Mouse (Mus musculus) MEL (cell line): ENCODE results near the gene Cdk7. TPM values are rescaled to one million over a fixed set of nuclear protein-coding genes. Genes with fewer than 3 reads are reported as not detected.

Source experiments
- DNase-seq: peaks from one replicate; pipeline ENCODE4 v3.0.0; 2011; ENCODE audit warnings: low read depth, low spot score
- H3K27ac ChIP-seq: 2 replicates; pipeline ENCODE4 v1.5.1; 2012; ENCODE audit warnings: low read depth, mild to moderate bottlenecking, control low read depth, low read length, moderate library complexity; ENCODE audit not compliant: control insufficient read depth
- H3K27me3 ChIP-seq, 2 experiments: fragments of 150-350 bp in 1 of 2; sonication (generic) in 1 of 2; 2 replicates each; pipeline ENCODE4 v1.6.1; 2012; ENCODE audit warnings: low read length in 2 of 2, mild to moderate bottlenecking in 2 of 2, improper control_type of control experiment in 1 of 2, moderate library complexity in 1 of 2; ENCODE audit not compliant: insufficient read depth in 2 of 2, control insufficient read depth in 1 of 2
- H3K36me3 ChIP-seq, 2 experiments: 2 replicates each; pipeline ENCODE4 v1.6.1; 2012 to 2014; ENCODE audit warnings: low read length in 2 of 2, improper control_type of control experiment in 1 of 2, inconsistent platforms in 1 of 2, mild to moderate bottlenecking in 1 of 2; ENCODE audit not compliant: insufficient read depth in 2 of 2, control insufficient read depth in 1 of 2
- H3K4me1 ChIP-seq, 2 experiments: fragments of 150-350 bp in 1 of 2; sonication (generic) in 1 of 2; 2 replicates each; pipeline ENCODE4 v1.6.1; 2012; ENCODE audit warnings: low read length in 2 of 2, improper control_type of control experiment in 1 of 2, mild to moderate bottlenecking in 1 of 2; ENCODE audit not compliant: insufficient read depth in 2 of 2, control insufficient read depth in 1 of 2
- H3K4me3 ChIP-seq, 2 experiments: fragments of 150-350 bp in 1 of 2; sonication (generic) in 1 of 2; 2 replicates each; pipeline ENCODE4 v1.5.1; 2012; ENCODE audit warnings: low read depth in 2 of 2, low read length in 2 of 2, mild to moderate bottlenecking in 2 of 2, moderate library complexity in 2 of 2, control low read depth in 1 of 2, improper control_type of control experiment in 1 of 2; ENCODE audit not compliant: control insufficient read depth in 1 of 2, insufficient read depth in 1 of 2
- H3K79me2 ChIP-seq: 2 replicates; pipeline ENCODE4 v1.6.1; 2012; ENCODE audit warnings: mild to moderate bottlenecking, low read length, moderate library complexity; ENCODE audit not compliant: control insufficient read depth, poor library complexity, insufficient read depth
- H3K9ac ChIP-seq: 2 replicates; pipeline ENCODE4 v1.6.1; 2012; ENCODE audit warnings: low read depth, mild to moderate bottlenecking, control low read depth, low read length, moderate library complexity; ENCODE audit not compliant: control insufficient read depth, poor library complexity, severe bottlenecking
- H3K9me3 ChIP-seq: fragments of 150-350 bp; sonication (generic); replicated peaks from 2 replicates; pipeline ENCODE4 v1.6.1; 2012; ENCODE audit warnings: mild to moderate bottlenecking, low read length, improper control_type of control experiment, moderate library complexity; ENCODE audit not compliant: insufficient read depth
- BHLHE40 ChIP-seq: IDR thresholded peaks from 2 replicates; pipeline ENCODE4 v1.6.1; 2012; ENCODE audit warnings: low read depth, mild to moderate bottlenecking, inconsistent platforms, low read length, improper control_type of control experiment, borderline replicate concordance
- CHD1 ChIP-seq: IDR thresholded peaks from 2 replicates; pipeline ENCODE4 v1.6.1; 2012; ENCODE audit warnings: low read depth, mild to moderate bottlenecking, inconsistent platforms, low read length, improper control_type of control experiment
- E2F4 ChIP-seq: IDR thresholded peaks from 2 replicates; pipeline ENCODE4 v1.6.1; 2011; ENCODE audit warnings: low read depth, low read length, improper control_type of control experiment, borderline replicate concordance
- GATA1 ChIP-seq: IDR thresholded peaks from 2 replicates; pipeline ENCODE4 v1.6.1; 2011; ENCODE audit warnings: low read depth, low read length, improper control_type of control experiment
- HCFC1 ChIP-seq: IDR thresholded peaks from 2 replicates; pipeline ENCODE4 v1.6.1; 2012; ENCODE audit warnings: low read depth, mild to moderate bottlenecking, inconsistent platforms, low read length, improper control_type of control experiment, moderate library complexity
- JUND ChIP-seq: IDR thresholded peaks from 2 replicates; pipeline ENCODE4 v1.6.1; 2011; ENCODE audit warnings: low read depth, mild to moderate bottlenecking, improper control_type of control experiment, low read length
- MAZ ChIP-seq: IDR thresholded peaks from 2 replicates; pipeline ENCODE4 v1.6.1; 2012; ENCODE audit warnings: low read depth, mild to moderate bottlenecking, inconsistent platforms, low read length, improper control_type of control experiment
- MEF2A ChIP-seq: IDR thresholded peaks from 2 replicates; pipeline ENCODE4 v1.6.1; 2014; ENCODE audit warnings: low read depth, mild to moderate bottlenecking, inconsistent platforms, low read length, improper control_type of control experiment; ENCODE audit not compliant: poor library complexity, insufficient replicate concordance, severe bottlenecking; ENCODE audit errors: extremely low read depth
- MYB ChIP-seq: IDR thresholded peaks from 2 replicates; pipeline ENCODE4 v1.6.1; 2011; ENCODE audit warnings: mild to moderate bottlenecking, low read depth, low read length, improper control_type of control experiment
- MYC ChIP-seq: IDR thresholded peaks from 2 replicates; pipeline ENCODE4 v1.6.1; 2011; ENCODE audit warnings: low read depth, mild to moderate bottlenecking, low read length, improper control_type of control experiment, moderate library complexity
- NELFE ChIP-seq: IDR thresholded peaks from 2 replicates; pipeline ENCODE4 v1.6.1; 2011; ENCODE audit warnings: low read depth, low read length, improper control_type of control experiment
- NRF1 ChIP-seq: IDR thresholded peaks from 2 replicates; pipeline ENCODE4 v1.6.1; 2014; ENCODE audit warnings: low read depth, mild to moderate bottlenecking, inconsistent platforms, low read length, improper control_type of control experiment, moderate library complexity; ENCODE audit not compliant: poor library complexity, insufficient read depth, severe bottlenecking
- POLR2AphosphoS2 ChIP-seq: IDR thresholded peaks from 2 replicates; pipeline ENCODE4 v1.6.1; 2011; ENCODE audit warnings: low read length, improper control_type of control experiment
- RAD21 ChIP-seq: IDR thresholded peaks from 2 replicates; pipeline ENCODE4 v1.6.1; 2011; ENCODE audit warnings: mild to moderate bottlenecking, low read depth, low read length, improper control_type of control experiment
- SMC3 ChIP-seq: IDR thresholded peaks from 2 replicates; pipeline ENCODE4 v1.6.1; 2011; ENCODE audit warnings: low read depth, low read length, improper control_type of control experiment
- TAL1 ChIP-seq: IDR thresholded peaks from 2 replicates; pipeline ENCODE4 v1.6.1; 2012; ENCODE audit warnings: mild to moderate bottlenecking, inconsistent platforms, low read length, moderate library complexity, mixed read lengths
- TBP ChIP-seq: IDR thresholded peaks from 2 replicates; pipeline ENCODE4 v1.8.0; 2011; ENCODE audit warnings: low read depth, low read length, improper control_type of control experiment
- TCF12 ChIP-seq: IDR thresholded peaks from 2 replicates; pipeline ENCODE4 v1.6.1; 2014; ENCODE audit warnings: low read depth, mild to moderate bottlenecking, inconsistent platforms, low read length, improper control_type of control experiment, moderate library complexity
- UBTF ChIP-seq: IDR thresholded peaks from 2 replicates; pipeline ENCODE4 v1.6.1; 2012; ENCODE audit warnings: low read depth, mild to moderate bottlenecking, inconsistent platforms, low read length, improper control_type of control experiment, moderate library complexity, borderline replicate concordance; ENCODE audit not compliant: insufficient read depth
- USF2 ChIP-seq, 2 experiments: IDR thresholded peaks; 2 replicates each; pipeline ENCODE4 v1.6.1; 2011 to 2012; ENCODE audit warnings: improper control_type of control experiment in 2 of 2, low read length in 2 of 2, borderline replicate concordance in 1 of 2, inconsistent platforms in 1 of 2, low read depth in 1 of 2, mild to moderate bottlenecking in 1 of 2; ENCODE audit not compliant: insufficient read depth in 1 of 2
- ZKSCAN1 ChIP-seq: IDR thresholded peaks from 2 replicates; pipeline ENCODE4 v1.6.1; 2012; ENCODE audit warnings: low read depth, mild to moderate bottlenecking, inconsistent platforms, low read length, improper control_type of control experiment, moderate library complexity
- polyA plus RNA-seq, 2 experiments: library from polyadenylated mRNA; stranded (reverse) in 1 of 2; unstranded in 1 of 2; fragments of >175 nt in 1 of 2; fragments of >200 nt in 1 of 2; gene quantifications; 2 replicates each; pipeline versions ENCODE4 v1.2.1 to v1.2.4; 2012; ENCODE audit warnings: low replicate concordance in 2 of 2, low read depth in 1 of 2; ENCODE audit not compliant: insufficient read length in 2 of 2, insufficient read depth in 1 of 2, missing spikeins in 1 of 2
- total RNA-seq: library from RNA; depleted of rRNA; stranded (reverse); fragments of 300-350 nt; gene quantifications from 2 replicates; pipeline ENCODE4 v1.2.3, GENCODE M21; 2012; rRNA removed

Cdk7 gene
- total and polyA plus RNA-seq, 3 experiments: 67.7 to 87.1 TPM; not detected in 1

DNA sequence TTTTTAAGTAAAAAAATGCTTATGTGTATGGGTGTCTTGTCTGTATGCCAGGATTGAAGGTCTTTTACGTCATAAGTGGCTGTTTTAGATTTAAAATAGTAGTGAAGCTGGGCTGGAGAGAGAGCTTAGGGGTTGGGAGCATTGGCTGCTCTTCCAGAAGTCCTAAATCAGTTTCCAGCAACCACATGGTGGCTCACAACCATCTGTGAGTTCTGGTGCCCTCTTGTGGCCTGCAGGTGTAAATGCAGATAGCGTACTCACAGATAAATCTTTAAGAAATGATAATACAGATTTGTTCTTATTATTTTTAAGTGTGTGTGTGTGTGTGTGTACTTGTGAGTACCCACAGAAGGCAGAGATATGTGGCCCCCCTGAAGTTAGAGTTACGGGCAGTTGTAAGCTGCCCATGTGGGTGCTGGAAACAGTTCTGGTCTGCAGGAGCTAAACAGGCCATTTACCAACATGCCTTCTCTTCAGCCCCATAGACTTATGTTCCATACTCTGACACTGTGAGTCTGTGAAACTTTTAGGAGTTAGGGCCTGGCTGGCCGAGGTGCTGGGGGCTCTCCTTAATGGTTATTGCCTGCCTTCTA is 70.8 kb downstream of the Cdk7 start (continued):
- TF ChIP-seq USF2 (IDR thresholded peaks at IDR 0.05; ENCODE audit: borderline replicate concordance in 1 of 2, insufficient read depth in 1 of 2, low read depth in 1 of 2, low read length in 2 of 2): no peak

DNA sequence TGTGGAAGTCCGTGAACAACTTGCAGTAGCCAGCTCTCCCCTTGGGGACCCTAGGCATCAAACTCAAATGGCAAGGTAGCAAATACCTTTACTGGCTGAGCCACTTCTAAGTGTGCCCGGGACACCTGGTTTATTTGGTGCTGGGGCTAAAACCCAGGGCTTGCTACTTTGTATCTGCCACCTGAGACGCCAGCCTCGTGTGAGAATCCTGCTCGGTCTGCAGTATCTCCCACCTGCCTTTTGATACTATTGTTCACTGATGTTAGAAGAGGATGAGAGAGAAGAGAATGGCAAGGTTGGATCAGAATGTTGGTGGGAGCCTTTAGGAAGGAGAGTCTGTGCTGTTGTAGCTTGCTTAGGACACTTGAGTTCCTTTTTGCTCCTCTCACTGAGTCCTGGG is 72.6 kb downstream of the Cdk7 start:
- Histone ChIP-seq H3K79me2 (peaks cover 14% of the 10 kb centered on the region), H3K36me3 (peaks cover 6 to 17% of the 10 kb centered on the region in 2 experiments), H3K4me3 (no peak overlapping the region), H3K27ac (no peak overlapping the region)
- DNase-seq: no peak
- no peak for TF ChIP-seq MYC
- TF ChIP-seq MYB: no peak
- no peak for TF ChIP-seq RAD21
- TF ChIP-seq BHLHE40: no peak
- TF ChIP-seq JUND: no peak
- no peak for TF ChIP-seq CHD1
- no peak for TF ChIP-seq NELFE
- no peak for TF ChIP-seq GATA1
- TF ChIP-seq MAZ: no peak
- TF ChIP-seq ZKSCAN1: no peak
- TF ChIP-seq UBTF: no peak
- no peak for TF ChIP-seq E2F4
- no peak for TF ChIP-seq SMC3
- TF ChIP-seq MEF2A: no peak
- no peak for TF ChIP-seq HCFC1
- TF ChIP-seq NRF1: no peak
- TF ChIP-seq TCF12: no peak
- no peak for TF ChIP-seq TAL1
- TF ChIP-seq TBP: no peak
- no peak for TF ChIP-seq POLR2AphosphoS2
- TF ChIP-seq, all 39 proteins: peak for 0
- H3K9me3 ChIP-seq: no peaks in the 10 kb centered on the region
- H3K9ac ChIP-seq: no peak overlapping the region
- no peaks in the 10 kb centered on the region; a peak in 1 of 4 replicates for H3K4me1 ChIP-seq
- no peaks in the 10 kb centered on the region for H3K27me3 ChIP-seq

Other genes with a start within 250 kb of the Cdk7 start
- 43.0 and 47.2 TPM in 2 replicates for gene Gtf2h2, start 238.4 kb downstream of the Cdk7 start, total RNA-seq
- gene Gtf2h2, start 238.4 kb downstream of the Cdk7 start, polyA plus RNA-seq: 10 to 100 TPM in 1 of 2 experiments, not detected in 1; 71.6 TPM
- gene Ocln, start 178.2 kb downstream of the Cdk7 start, total RNA-seq: 0.23 and 0.31 TPM in 2 replicates
- under 1 TPM in 1 of 2 experiments, not detected in 1; 0.58 TPM for gene Ocln, start 178.2 kb downstream of the Cdk7 start, polyA plus RNA-seq
- gene Marveld2, start 114.0 kb downstream of the Cdk7 start, total RNA-seq: not detected in 2 replicates
- not detected for gene Marveld2, start 114.0 kb downstream of the Cdk7 start, polyA plus RNA-seq
- gene Ak6, start 80.0 kb downstream of the Cdk7 start, total RNA-seq: 234 and 247 TPM in 2 replicates
- gene Ak6, start 80.0 kb downstream of the Cdk7 start, polyA plus RNA-seq: 100 to 1,000 TPM; 199 to 216 TPM
- gene Rad17, start 79.9 kb downstream of the Cdk7 start, total RNA-seq: 29.4 and 31.2 TPM in 2 replicates
- 10 to 100 TPM in 1 of 2 experiments, not detected in 1; 21.7 TPM for gene Rad17, start 79.9 kb downstream of the Cdk7 start, polyA plus RNA-seq
- gene Taf9, start 79.4 kb downstream of the Cdk7 start, total RNA-seq: 19.8 and 23.7 TPM in 2 replicates
- 10 to 100 TPM in 1 of 2 experiments, not detected in 1; 38.5 TPM for gene Taf9, start 79.4 kb downstream of the Cdk7 start, polyA plus RNA-seq
- gene Ccdc125, start 61.2 kb downstream of the Cdk7 start, total RNA-seq: not detected in 2 replicates
- under 1 TPM in 1 of 2 experiments, not detected in 1; 0.29 TPM for gene Ccdc125, start 61.2 kb downstream of the Cdk7 start, polyA plus RNA-seq
- 60.4 and 73.1 TPM in 2 replicates for gene Mrps36, start 13.7 kb upstream of the Cdk7 start, total RNA-seq
- gene Mrps36, start 13.7 kb upstream of the Cdk7 start, polyA plus RNA-seq: 10 to 100 TPM in 1 of 2 experiments, not detected in 1; 91.1 TPM
- 32.2 and 33.3 TPM in 2 replicates for gene Cenph, start 45.0 kb upstream of the Cdk7 start, total RNA-seq
- gene Cenph, start 45.0 kb upstream of the Cdk7 start, polyA plus RNA-seq: 10 to 100 TPM in 1 of 2 experiments, not detected in 1; 48.8 TPM
- gene Ccnb1, start 55.6 kb upstream of the Cdk7 start, total RNA-seq: 139 and 185 TPM in 2 replicates
- gene Ccnb1, start 55.6 kb upstream of the Cdk7 start, polyA plus RNA-seq: 100 to 1,000 TPM; 229 to 682 TPM
- gene Slc30a5, start 102.5 kb upstream of the Cdk7 start, total RNA-seq: 56.2 and 58.3 TPM in 2 replicates
- gene Slc30a5, start 102.5 kb upstream of the Cdk7 start, polyA plus RNA-seq: 10 to 100 TPM in 1 of 2 experiments, not detected in 1; 57.4 TPM